Mouse (Mus musculus) CD8-positive naive resting alpha-beta T cell, adult 57 days (primary cell): ENCODE data around the gene Olfr56. TPM values are rescaled to one million over a fixed set of nuclear protein-coding genes. Genes with fewer than 3 reads are reported as not detected.

ENCODE experiments used
- total RNA-seq: library from RNA; stranded (reverse); gene quantifications from one replicate; pipeline ENCODE4 v1.2.4, GENCODE M21; 2023

Gene Olfr56
- 1.0 TPM for total RNA-seq

GRCm38 (mm10) chr11:48978240-48978939 is at the start of gene Olfr56:
Gene Olfr56 (plus strand): TSS chr11:48978889.

DNA sequence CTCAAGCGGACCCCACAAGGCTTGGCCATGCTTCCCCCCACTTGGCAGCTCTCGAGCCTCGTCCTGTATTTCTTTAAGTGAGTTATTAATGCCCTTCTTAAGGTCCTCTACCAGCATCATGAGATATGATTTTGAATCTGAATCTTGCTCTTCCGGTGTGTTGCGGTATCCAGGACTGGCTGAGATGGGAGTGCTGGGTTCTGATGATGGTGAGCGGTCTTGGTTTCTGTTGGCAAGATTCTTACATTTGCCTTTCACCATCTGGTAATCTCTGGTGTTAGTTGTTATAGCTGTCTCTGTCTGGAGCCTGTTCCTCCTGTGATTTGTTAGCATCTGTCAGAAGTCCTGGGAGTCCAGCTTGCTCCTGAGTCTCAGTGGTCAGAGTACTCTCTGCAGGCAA is 32.6 kb upstream of the Olfr56 start, which contains the start of gene Psme2b:
Gene Psme2b (minus strand): TSS at position 101 of the 400 bp plus-strand sequence.

GRCm38 (mm10) chr11:48979251-48979650 is 562 bp downstream of the Olfr56 start, which contains the start of gene 9930111J21Rik1:
Gene 9930111J21Rik1 (minus strand): TSS chr11:48979398.

DNA sequence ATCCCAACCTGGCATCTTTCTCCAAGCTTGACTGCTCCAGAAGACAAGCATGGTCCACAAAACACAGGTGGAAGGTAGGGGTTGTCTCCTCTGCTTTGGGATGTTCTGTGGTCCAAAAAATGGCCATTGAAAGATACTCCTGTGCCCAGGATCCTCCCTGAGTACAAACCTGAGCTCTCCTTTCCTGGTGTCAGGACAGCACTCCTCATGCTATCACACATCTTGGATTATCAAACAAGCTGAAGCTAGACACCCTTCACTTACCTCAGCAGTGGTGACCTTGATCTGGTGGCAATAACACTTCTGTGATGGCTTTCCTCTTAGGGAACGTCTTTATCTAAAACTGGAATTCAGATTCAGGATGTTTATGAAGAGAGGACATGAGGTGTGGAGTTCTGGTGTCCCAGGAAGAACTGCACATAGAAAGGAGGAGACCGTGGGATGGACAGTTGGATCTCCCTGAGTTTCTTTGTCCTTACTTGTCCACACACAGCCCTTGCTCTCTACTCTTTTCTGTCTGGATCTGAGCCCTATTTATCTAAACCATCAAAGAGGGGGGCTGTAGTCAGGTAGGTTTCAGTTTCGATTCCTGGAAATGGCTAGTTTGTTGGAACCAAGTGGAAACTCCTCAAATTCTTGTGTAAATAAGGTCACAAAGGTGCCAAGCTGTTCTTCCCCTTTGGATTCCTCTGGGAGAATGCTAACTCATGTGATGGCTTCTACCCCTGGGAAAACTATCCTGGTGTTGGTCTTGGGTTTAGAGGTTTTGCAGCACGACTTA is 13.2 kb downstream of the Olfr56 start, which contains the start of gene Gm12185:
Gene Gm12185 (minus strand): TSS at position 487 of the 781 bp plus-strand sequence.

DNA sequence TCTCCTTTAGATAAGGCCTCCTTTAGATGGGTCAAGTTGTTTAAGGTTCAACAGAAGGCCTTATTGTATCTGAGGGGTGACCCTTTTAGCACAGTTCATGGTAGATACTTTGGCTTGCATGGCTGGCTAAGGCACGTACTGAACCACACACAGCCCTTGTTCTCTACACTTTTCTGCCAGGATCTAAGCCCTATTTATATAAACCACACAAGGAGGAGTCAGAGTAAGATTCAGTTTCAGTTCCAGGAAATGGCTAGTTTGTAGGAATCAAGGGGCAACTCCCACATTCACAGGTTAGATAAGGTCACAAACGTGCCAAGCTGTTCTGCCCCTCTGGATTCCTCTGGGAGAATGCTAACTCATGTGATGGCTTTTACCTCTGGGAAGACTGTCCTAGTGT is 15.3 kb downstream of the Olfr56 start, which contains the start of gene Tgtp1:
Gene Tgtp1 (minus strand): TSS at position 155 of the 400 bp plus-strand sequence.

GRCm38 (mm10) chr11:49051093-49051891 is 72.6 kb downstream of the Olfr56 start, which contains the start of gene 9930111J21Rik2:
Gene 9930111J21Rik2 (minus strand): TSS chr11:49051242.

GRCm38 (mm10) chr11:49063713-49064469 is 85.2 kb downstream of the Olfr56 start, which contains the start of gene Tgtp2:
Gene Tgtp2 (minus strand): TSS chr11:49064206.

GRCm38 (mm10) chr11:49076001-49076757 is 97.5 kb downstream of the Olfr56 start, which contains the start of gene Ifi47:
Gene Ifi47 (plus strand): TSS chr11:49076587.

DNA sequence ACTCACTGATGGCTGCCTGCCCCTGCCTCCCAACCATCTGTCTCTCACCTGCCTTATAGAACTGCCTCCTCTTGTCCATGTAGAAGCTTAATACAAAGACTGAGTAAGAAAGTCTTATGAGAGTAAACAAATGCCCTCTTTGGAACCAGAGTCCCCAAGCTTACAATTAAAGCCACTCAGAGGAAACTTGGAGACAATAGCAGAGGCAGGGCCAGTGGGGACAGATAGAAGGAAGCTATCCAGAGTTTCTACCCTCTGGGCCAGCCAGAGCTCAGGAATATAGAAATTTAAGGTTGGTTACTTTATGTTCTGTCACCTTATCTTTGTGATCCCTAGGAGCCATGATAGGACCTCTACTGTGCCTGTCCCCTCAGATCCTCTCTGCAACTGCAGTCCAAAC is 136.1 kb downstream of the Olfr56 start, which contains the start of gene Olfr1396:
Gene Olfr1396 (minus strand): TSS at position 101 of the 400 bp plus-strand sequence.

GRCm38 (mm10) chr11:49141974-49142373 is 163.3 kb downstream of the Olfr56 start, which contains the start of gene Olfr1395:
Gene Olfr1395 (plus strand): TSS chr11:49142274.

GRCm38 (mm10) chr11:49154077-49154476 is 175.4 kb downstream of the Olfr56 start, which contains the start of gene Olfr1394:
Gene Olfr1394 (plus strand): TSS chr11:49154377.

Other genes with a start within 250 kb of the Olfr56 start
- gene Rack1, start 178.6 kb upstream of the Olfr56 start, total RNA-seq = 2,261 TPM
- 28.7 TPM for gene Trim41, start 161.5 kb upstream of the Olfr56 start, total RNA-seq
- gene Trim7, start 152.7 kb upstream of the Olfr56 start, total RNA-seq = 15.4 TPM
- gene Gm12184, start 152.2 kb upstream of the Olfr56 start, total RNA-seq = 0.55 TPM
- 49.6 TPM for gene Irgm1, start 107.2 kb upstream of the Olfr56 start, total RNA-seq
- gene Gm5431, start 76.7 kb upstream of the Olfr56 start, total RNA-seq = 17.5 TPM
- gene Psme2b, start 32.7 kb upstream of the Olfr56 start, total RNA-seq = 32.2 TPM
- 63.7 TPM for gene 9930111J21Rik1, start 509 bp downstream of the Olfr56 start, total RNA-seq
- gene Gm12185, start 13.3 kb downstream of the Olfr56 start, total RNA-seq = 50.9 TPM
- 115 TPM for gene Tgtp1, start 15.3 kb downstream of the Olfr56 start, total RNA-seq
- 77.4 TPM for gene 9930111J21Rik2, start 72.4 kb downstream of the Olfr56 start, total RNA-seq
- 86.7 TPM for gene Tgtp2, start 85.3 kb downstream of the Olfr56 start, total RNA-seq
- gene Ifi47, start 97.7 kb downstream of the Olfr56 start, total RNA-seq = 138 TPM
- gene Olfr1396, start 136.0 kb downstream of the Olfr56 start, total RNA-seq = not detected
- gene Olfr1395, start 163.4 kb downstream of the Olfr56 start, total RNA-seq = not detected
- gene Olfr1394, start 175.5 kb downstream of the Olfr56 start, total RNA-seq = not detected
- not detected for gene Btnl9, start 208.3 kb downstream of the Olfr56 start, total RNA-seq
- gene Zfp62, start 224.4 kb downstream of the Olfr56 start, total RNA-seq = 85.6 TPM